Mouse (Mus musculus) skeletal muscle tissue, adult 2 months (tissue): ENCODE measurements around the gene Pkd1.

Experiments
- DNase-seq: peaks from one replicate; pipeline ENCODE4 v3.0.0-alpha.2; 2012; ENCODE audit warnings: low read depth, low spot score

The Pkd1 gene

GRCm38 (mm10) chr17:24644030-24644715 is 94.5 kb downstream of the Pkd1 start:
- no peak for DNase-seq

- no peak for DNase-seq
Measured at GRCm38 (mm10) chr17:24644875-24645721, 95.5 kb downstream of the Pkd1 start.

DNA sequence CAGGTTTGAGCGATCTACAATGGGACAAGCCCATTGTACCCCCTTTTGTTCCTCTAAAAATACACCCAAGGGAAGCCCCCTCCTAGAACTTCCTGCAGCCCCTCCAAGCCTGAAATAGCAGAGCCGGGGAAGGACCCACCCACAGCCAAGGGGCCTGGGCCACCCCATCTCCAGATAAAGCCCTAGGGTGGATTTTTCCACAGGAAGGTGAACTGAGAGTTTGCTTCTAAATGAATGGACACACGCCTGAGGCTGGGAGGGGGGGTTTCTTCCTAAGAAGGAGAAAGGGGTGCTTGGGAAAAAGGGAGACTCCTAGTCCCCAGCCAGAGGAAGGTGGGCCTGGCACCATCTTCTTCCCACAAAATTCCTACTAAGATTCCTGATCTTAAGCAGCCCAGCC is 96.3 kb downstream of the Pkd1 start:
- no peak for DNase-seq
